Mouse (Mus musculus) embryonic fibroblast, embryonic 13.5 days (primary cell): Measurements from ENCODE around the gene Cntfr.

ENCODE experiments used
- CTCF ChIP-seq: IDR thresholded peaks from 2 replicates; pipeline ENCODE4 v1.5.1; 2011; ENCODE audit warnings: mild to moderate bottlenecking, control low read depth, low read length, moderate library complexity, borderline replicate concordance; ENCODE audit not compliant: insufficient read depth
- POLR2A ChIP-seq: IDR thresholded peaks from 2 replicates; pipeline ENCODE4 v1.6.1; 2011; ENCODE audit warnings: low read depth, mild to moderate bottlenecking, control low read depth, low read length, moderate library complexity

DNA sequence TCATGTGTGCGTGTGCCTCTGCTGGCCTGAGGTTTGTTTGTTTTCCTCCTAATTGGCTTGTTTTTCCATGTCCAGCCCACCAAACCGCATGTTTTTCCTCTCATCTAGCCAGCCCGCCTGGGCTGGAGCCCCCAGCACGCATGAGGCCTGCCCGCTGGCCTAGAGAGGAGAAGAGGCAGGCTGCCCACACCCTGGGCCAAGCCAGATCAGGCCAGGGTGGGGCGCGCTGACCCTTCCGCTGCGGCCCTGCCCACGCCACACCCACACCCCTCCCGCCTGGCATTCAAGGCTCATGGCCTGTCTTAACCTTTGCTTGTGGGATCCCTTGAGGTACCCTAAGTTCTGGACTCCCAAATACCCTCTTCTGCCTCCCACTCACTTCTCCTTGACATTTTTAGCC lies 30.2 kb downstream of the Cntfr start:
- TF ChIP-seq CTCF (no peak), POLR2A (no peak)
